Mouse (Mus musculus) R1 (cell line): ENCODE data around the gene Arl8b.
A peak's percentile ranks its signal among the peaks of the same experiment; 100 is the strongest.

Experiments used
- DNase-seq: peaks from one replicate; pipeline ENCODE4 v3.0.0-alpha.2; 2018; ENCODE audit warnings: low read depth, low spot score

The Arl8b gene

GRCm38 (mm10) chr6:108784796-108785195, 1.9 kb downstream of the Arl8b start:
- DNase-seq, result peak; percentile 25

DNA sequence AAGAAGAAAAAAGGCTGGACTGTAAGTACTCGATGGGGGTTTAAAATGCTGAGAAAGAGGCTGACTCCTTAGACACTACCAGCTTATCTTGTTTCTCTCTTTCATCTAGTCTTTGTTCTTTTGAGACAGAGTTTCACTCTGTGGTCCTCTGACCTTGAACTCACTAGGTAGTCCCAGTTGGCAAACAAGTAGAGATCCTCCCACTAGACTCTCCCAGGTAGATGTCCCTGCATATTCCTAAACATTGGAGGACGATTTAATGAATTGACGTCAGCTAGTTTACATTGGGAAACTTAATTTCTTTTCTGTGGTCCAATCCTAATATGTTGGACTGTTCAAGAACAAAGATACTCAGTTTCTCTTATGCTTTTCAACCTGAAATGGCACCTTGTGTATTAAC, 2.7 kb downstream of the Arl8b start:
- peak; percentile 33 for DNase-seq

GRCm38 (mm10) chr6:108791498-108791897, 8.6 kb downstream of the Arl8b start:
- DNase-seq, result no peak

- no peak for DNase-seq
Observed at GRCm38 (mm10) chr6:108795912-108796311, 13.0 kb downstream of the Arl8b start.

GRCm38 (mm10) chr6:108796706-108797105, 13.8 kb downstream of the Arl8b start:
- DNase-seq, result peak; percentile 74

- DNase-seq, result no peak
Observed at GRCm38 (mm10) chr6:108805194-108805593, 22.3 kb downstream of the Arl8b start.

- no peak for DNase-seq
Observed at GRCm38 (mm10) chr6:108805871-108806270, 23.0 kb downstream of the Arl8b start.

- DNase-seq, result peak; percentile 57
Observed at GRCm38 (mm10) chr6:108807446-108807845, 24.5 kb downstream of the Arl8b start.

GRCm38 (mm10) chr6:108808786-108809185, 25.9 kb downstream of the Arl8b start:
- peak; percentile 13 for DNase-seq

- DNase-seq, result no peak
Observed at GRCm38 (mm10) chr6:108810237-108810636, 27.3 kb downstream of the Arl8b start.

GRCm38 (mm10) chr6:108812134-108812533, 29.2 kb downstream of the Arl8b start:
- no peak for DNase-seq

GRCm38 (mm10) chr6:108817510-108817909, 34.6 kb downstream of the Arl8b start:
- no peak for DNase-seq

- DNase-seq, result no peak
Observed at GRCm38 (mm10) chr6:108824816-108825545, 42.1 kb downstream of the Arl8b start.

GRCm38 (mm10) chr6:108826070-108826469, 43.2 kb downstream of the Arl8b start:
- DNase-seq, result no peak

DNA sequence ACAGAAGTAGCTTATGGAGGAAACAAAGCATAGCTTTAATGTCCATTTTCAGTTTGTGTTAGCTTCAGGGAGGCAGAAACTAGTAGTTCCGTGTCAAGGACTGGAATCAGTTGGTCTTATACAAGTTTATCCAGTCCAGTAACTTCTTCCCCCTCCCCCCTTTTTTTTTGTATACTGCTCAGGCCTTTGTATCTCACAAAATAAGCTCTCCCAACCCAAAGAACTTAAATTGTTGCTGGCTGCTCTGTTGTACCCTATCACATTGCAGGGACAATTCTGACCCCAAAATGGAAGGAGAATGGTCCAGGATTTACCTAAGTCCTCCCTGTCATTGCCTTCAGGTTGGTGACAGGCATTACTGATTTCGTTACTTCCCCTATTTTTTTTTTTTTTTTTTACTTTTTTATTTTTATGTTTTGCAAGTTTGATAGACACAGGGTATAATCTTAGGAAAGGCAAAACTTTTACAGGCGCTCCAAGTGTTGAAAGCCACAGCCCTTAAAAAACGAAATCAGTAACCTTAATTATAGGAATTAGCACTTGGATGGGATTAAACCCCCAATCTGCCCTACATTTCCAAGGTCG, 44.5 kb downstream of the Arl8b start:
- DNase-seq, result no peak

DNA sequence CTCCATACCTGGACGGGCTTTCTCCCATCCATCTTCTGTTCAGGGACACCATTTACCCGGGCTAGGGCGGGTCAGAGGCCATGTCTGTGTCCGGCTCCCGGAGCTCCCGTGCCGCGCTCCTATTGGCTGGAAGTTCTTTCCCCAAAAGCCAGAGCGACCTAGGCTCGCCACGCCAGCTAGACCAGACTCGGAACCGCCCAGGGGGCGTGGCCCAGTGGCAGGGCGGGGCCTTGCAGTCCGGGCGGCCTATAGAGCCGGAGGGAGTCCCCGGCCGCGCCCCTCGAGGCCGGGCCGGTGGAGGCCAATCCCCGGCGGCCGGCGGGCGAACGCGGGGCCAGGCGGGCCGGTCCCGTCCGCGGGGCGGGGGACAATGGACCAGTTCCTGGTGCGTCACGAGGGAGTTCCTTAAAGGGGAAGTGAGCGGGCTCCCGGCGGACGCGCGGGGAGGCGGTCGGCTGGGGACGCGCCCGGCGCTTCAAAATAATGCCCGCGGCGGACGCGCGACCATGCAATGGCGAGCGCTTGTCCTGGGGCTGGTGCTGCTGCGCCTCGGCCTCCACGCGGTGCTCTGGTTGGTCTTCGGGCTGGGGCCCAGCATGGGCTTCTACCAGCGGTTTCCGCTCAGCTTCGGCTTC, 45.5 kb downstream of the Arl8b start, which contains the start of gene Edem1:
Gene Edem1 (plus strand): TSS at position 408 of the 635 bp plus-strand sequence.
- peak; percentile 98 for DNase-seq

DNA sequence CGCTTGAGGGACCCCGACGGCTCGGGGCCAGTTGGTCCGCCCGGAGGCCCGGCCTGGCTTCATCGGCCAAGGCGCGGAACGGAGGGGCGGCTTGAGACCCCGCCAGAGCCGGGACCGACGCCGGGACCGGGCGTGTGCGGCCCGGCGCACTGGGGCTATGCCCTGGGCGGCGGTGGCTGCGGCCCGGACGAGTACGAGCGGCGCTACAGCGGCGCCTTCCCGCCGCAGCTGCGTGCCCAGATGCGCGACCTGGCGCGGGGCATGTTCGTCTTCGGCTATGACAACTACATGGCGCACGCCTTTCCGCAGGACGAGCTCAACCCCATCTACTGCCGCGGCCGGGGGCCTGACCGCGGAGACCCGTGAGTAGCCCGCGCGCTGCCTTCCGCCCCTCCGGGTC, 46.0 kb downstream of the Arl8b start:
- no peak for DNase-seq

DNA sequence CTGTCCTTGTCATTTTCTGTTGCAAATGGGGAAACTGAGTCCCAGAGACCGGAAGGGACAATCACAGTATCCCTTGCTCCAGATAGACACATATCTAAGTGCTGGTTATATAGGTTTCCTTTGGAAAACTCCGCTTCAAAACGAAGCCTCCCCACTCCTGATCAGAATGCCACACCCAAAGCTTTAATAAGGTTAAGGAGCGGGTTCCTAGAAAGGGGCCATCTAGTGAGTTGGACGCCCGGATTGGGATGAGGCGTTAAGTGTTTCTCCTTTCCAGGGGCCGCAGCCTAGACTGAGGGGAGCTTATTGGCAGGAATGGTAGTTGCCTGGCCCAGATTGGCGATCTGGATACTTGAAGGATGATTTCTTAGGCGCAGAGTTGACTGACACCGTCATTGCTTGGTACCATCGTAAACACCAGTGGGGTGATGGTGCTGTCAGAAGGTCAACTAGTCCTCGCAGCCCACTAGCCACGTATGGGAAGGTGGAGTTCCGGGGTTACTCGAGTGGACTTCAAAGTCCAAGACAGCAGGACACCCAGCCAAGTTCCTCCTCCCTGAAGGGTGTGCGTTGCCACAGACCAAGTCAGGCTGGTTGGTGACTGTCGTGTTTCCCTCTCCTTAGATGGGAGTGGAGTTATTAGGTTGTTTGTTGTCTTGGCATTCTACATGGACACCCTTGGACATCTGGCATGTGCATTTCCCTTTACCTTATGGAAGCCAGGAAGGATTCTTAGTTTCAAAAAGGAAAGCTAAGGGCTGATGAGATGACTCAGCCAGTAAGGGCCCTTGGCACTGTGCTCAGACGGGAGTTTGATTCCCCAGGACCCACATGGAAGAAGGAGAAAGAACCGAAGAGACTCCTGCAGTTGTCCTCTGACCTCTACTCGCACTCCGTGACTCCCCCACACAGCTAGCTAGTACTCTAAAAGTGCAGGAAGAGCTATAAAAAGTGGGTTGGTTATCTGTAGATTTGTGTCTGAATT, 46.8 kb downstream of the Arl8b start:
- no peak for DNase-seq

GRCm38 (mm10) chr6:108832170-108832569, 49.3 kb downstream of the Arl8b start:
- no peak for DNase-seq

GRCm38 (mm10) chr6:108832989-108833388, 50.1 kb downstream of the Arl8b start:
- DNase-seq, result no peak

DNA sequence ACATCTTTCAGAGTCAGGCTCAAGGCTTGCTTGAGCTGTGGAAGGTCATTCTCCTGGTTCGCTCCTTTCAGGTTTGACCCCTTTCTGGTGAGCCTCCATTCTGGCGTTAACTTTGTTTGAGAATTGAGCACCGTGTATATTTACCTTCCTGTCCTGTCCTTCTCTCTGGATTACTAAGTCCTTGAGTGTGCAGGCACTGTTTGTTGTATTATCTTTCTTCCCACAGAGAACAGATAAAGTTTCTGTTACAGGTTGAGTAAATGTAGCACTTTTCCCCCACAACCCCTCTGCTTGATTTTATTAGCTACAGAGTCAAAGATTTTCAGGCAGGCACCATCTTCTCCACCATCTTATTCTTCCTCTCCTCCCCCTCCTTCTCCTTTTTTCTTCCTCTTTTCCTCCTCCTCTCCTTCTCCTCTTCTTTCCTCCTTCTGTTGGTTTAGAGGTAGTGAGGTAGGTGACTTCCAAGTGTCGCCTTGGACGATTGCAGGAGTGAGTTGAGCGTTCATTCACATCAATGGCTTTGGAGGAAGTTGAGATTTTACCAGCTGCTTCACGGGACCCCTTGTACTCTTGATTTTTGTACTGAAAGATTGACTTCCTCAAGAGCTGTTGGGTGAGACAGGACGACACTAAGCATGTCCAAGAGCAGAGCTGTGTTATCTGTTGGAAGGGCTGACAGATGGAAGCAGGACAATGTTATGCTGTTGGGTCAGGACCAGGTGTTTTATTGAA, 51.2 kb downstream of the Arl8b start:
- no peak for DNase-seq
